Mouse (Mus musculus) megakaryocyte-erythroid progenitor cell, adult 5 weeks (primary cell): Measurements from ENCODE around the gene Ubqln3. TPM values are rescaled to one million over a fixed set of nuclear protein-coding genes. Genes with fewer than 3 reads are reported as not detected.

Experiments
- polyA plus RNA-seq: library from polyadenylated mRNA; stranded (reverse); fragments of >175 nt; gene quantifications from 2 replicates; pipeline ENCODE4 v1.2.3, GENCODE M21; 2012

The Ubqln3 gene
- polyA plus RNA-seq: not detected in 2 replicates

DNA sequence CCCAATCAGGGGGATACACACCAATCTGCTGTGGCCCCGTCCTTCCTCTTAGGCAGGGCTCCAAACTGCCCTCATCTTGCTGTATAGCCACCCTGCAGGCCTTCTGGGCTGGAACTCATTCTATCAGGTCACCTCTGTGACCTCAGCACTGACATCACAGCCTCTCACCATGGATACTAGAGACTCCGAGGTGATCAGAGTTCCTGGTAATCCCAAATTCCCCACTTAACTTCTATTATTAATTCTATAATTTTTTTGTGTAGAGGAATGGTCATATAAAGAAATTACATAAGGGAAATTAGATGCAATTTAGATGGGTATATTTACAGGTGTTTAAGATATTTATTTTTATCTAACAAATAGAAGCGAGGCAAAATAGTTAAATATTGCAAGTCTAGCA, at the start of gene Ubqln3:
Gene Ubqln3 (minus strand): TSS at position 101 of the 400 bp plus-strand sequence.

GRCm38 (mm10) chr7:104183292-104183691, 40.2 kb upstream of the Ubqln3 start, which contains the start of gene Olfr648:
Gene Olfr648, minus strand, starts transcription at chr7:104183392.

DNA sequence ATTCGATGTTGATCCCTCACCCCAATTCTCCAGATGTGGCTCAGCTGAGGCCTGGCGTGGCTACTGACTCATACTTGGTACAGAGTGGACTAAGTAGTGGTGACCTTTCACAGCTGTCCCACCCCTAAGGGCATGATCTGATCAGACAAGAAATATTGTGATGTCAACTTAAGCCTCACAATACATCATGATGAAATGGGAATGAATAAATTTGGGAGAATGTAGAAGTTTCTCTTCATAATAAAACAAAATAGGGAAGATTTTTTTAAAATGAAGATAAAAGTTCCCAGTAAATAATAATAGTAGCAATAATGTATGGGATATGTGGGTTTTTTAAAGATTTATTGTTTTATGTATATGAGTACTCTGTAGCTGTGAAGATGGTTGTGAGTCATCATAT, 7.4 kb upstream of the Ubqln3 start, which contains the start of gene Ubqlnl:
Gene Ubqlnl (minus strand): TSS at position 101 of the 400 bp plus-strand sequence.

DNA sequence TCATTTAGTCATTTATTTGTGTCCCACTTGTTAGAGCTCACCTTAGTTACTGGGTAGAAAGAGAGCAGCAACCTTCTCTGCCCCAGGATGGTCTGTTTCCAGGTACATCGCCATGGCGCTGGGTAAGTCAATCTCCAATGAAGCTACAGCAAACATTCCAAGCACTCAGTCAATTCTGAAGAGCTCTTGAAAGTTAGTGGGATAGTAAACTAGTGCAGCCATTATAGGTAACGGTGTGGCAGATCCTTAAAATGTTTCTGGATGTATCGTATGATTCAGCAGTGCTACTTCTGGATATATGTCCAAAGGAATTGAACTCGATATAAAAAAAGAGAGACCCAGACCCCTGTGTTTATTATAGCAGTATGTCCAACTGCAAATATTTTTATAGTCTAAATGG, 5.8 kb downstream of the Ubqln3 start, which contains the start of gene Olfr643:
Gene Olfr643 (minus strand): TSS at position 101 of the 400 bp plus-strand sequence.

GRCm38 (mm10) chr7:104129726-104130125, 13.4 kb downstream of the Ubqln3 start, which contains the start of gene Ubqln5:
Gene Ubqln5, minus strand, starts transcription at chr7:104129826.

DNA sequence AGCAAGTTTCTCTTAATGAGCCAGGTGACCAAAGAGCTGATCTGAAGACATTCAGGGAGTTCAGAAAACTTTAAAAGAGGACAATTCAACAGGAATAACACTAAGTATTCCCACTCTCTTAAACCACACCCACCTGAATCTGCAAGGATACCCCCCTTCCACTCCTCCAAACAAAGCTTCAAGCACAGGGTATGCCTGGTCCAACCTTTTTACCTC, 38.4 kb downstream of the Ubqln3 start, which contains the start of gene Olfr646:
Gene Olfr646 (plus strand): TSS at position 117 of the 216 bp plus-strand sequence.

Other genes starting within 250 kb of the Ubqln3 start
- gene Olfr64, start 248.8 kb downstream of the Ubqln3 start, polyA plus RNA-seq: 0.02 TPM in 1 of 2 replicates, not detected in the other
- gene Olfr65, start 239.8 kb downstream of the Ubqln3 start, polyA plus RNA-seq: not detected in 2 replicates
- not detected in 2 replicates for gene Olfr631, start 214.5 kb downstream of the Ubqln3 start, polyA plus RNA-seq
- gene Olfr632, start 208.9 kb downstream of the Ubqln3 start, polyA plus RNA-seq: not detected in 2 replicates
- not detected in 2 replicates for gene Olfr633, start 198.8 kb downstream of the Ubqln3 start, polyA plus RNA-seq
- gene Olfr635, start 172.1 kb downstream of the Ubqln3 start, polyA plus RNA-seq: 0.01 TPM in 1 of 2 replicates, not detected in the other
- gene Olfr638, start 144.5 kb downstream of the Ubqln3 start, polyA plus RNA-seq: not detected in 2 replicates
- gene Olfr639, start 126.0 kb downstream of the Ubqln3 start, polyA plus RNA-seq: 0.01 TPM in 1 of 2 replicates, not detected in the other
- not detected in 2 replicates for gene Olfr640, start 117.7 kb downstream of the Ubqln3 start, polyA plus RNA-seq
- not detected in 2 replicates for gene Olfr641, start 107.8 kb downstream of the Ubqln3 start, polyA plus RNA-seq
- gene Olfr642, start 90.6 kb downstream of the Ubqln3 start, polyA plus RNA-seq: not detected in 2 replicates
- gene 4930516K23Rik, start 81.8 kb downstream of the Ubqln3 start, polyA plus RNA-seq: not detected in 2 replicates
- gene Olfr644, start 71.4 kb downstream of the Ubqln3 start, polyA plus RNA-seq: not detected in 2 replicates
- not detected in 2 replicates for gene Olfr645, start 57.8 kb downstream of the Ubqln3 start, polyA plus RNA-seq
- 0.02 TPM in 1 of 2 replicates, not detected in the other for gene Olfr646, start 38.4 kb downstream of the Ubqln3 start, polyA plus RNA-seq
- 0.03 TPM in 1 of 2 replicates, not detected in the other for gene Ubqln5, start 13.5 kb downstream of the Ubqln3 start, polyA plus RNA-seq
- gene Olfr643, start 5.9 kb downstream of the Ubqln3 start, polyA plus RNA-seq: not detected in 2 replicates
- gene Ubqlnl, start 7.3 kb upstream of the Ubqln3 start, polyA plus RNA-seq: not detected in 2 replicates
- gene Olfm5, start 21.6 kb upstream of the Ubqln3 start, polyA plus RNA-seq: not detected in 2 replicates
- not detected in 2 replicates for gene Olfr648, start 40.1 kb upstream of the Ubqln3 start, polyA plus RNA-seq
- not detected in 2 replicates for gene Olfr649, start 52.7 kb upstream of the Ubqln3 start, polyA plus RNA-seq
- 0.40 and 1.2 TPM in 2 replicates for gene Trim6, start 75.5 kb upstream of the Ubqln3 start, polyA plus RNA-seq
- 0.38 and 0.74 TPM in 2 replicates for gene Trim34a, start 101.2 kb upstream of the Ubqln3 start, polyA plus RNA-seq
- gene Trim5, start 144.8 kb upstream of the Ubqln3 start, polyA plus RNA-seq: 0.14 and 0.16 TPM in 2 replicates
- gene Trim12a, start 172.2 kb upstream of the Ubqln3 start, polyA plus RNA-seq: 2.4 and 3.0 TPM in 2 replicates
- gene Trim34b, start 186.2 kb upstream of the Ubqln3 start, polyA plus RNA-seq: not detected in 2 replicates
- gene Trim12c, start 210.1 kb upstream of the Ubqln3 start, polyA plus RNA-seq: 0.45 and 0.74 TPM in 2 replicates
- gene Trim30b, start 226.6 kb upstream of the Ubqln3 start, polyA plus RNA-seq: 0.12 TPM in 1 of 2 replicates, not detected in the other